Mouse (Mus musculus) activated CD4-positive, CD25-positive, alpha-beta regulatory T cell (primary cell): ENCODE results near the gene Apoo. TPM values are rescaled to one million over a fixed set of nuclear protein-coding genes. Genes with fewer than 3 reads are reported as not detected.

ENCODE experiments used
- polyA plus RNA-seq, 2 experiments: library from polyadenylated mRNA; unstranded; fragments of 100-300 nt; shearing (Covaris generic); gene quantifications; one replicate each; pipeline ENCODE4 v1.2.1; 2017

Apoo gene
- polyA plus RNA-seq: 10 to 100 TPM; 16.2 to 16.7 TPM

GRCm38 (mm10) chrX:94366670-94367241 lies at the start of gene Apoo, which contains the start of gene Fam90a1b:
Apoo (plus strand) TSS chrX:94367117.
Fam90a1b (minus strand) TSS chrX:94366777.

Other genes with a start within 250 kb of the Apoo start
- gene Zfx, start 243.4 kb upstream of the Apoo start, polyA plus RNA-seq: 10 to 100 TPM; 31.3 to 33.3 TPM
- gene Eif2s3x, start 154.3 kb upstream of the Apoo start, polyA plus RNA-seq: 10 to 100 TPM; 37.4 to 40.6 TPM
- gene Klhl15, start 132.5 kb upstream of the Apoo start, polyA plus RNA-seq: 10 to 100 TPM; 12.2 to 14.9 TPM
- gene Fam90a1b, start 340 bp upstream of the Apoo start, polyA plus RNA-seq: not detected
- gene Maged1, start 175.0 kb downstream of the Apoo start, polyA plus RNA-seq: 1 to 10 TPM; 2.9 to 9.3 TPM